Mouse (Mus musculus) stomach, postnatal 0 days (tissue): ENCODE measurements at regions not wholly inside any gene's neighbourhood (a gene's known extent, or its start where the extent isn't known, plus 50 kb on each side); places are given as distances from the start of the nearest gene placed in this dataset.

ENCODE experiments used
- CTCF ChIP-seq: IDR thresholded peaks from 2 replicates; pipeline ENCODE4 v1.5.1; 2016; ENCODE audit warnings: antibody characterized with exemption, low read depth, mild to moderate bottlenecking, moderate library complexity
- EP300 ChIP-seq: optimal IDR thresholded peaks from 2 replicates; pipeline ENCODE3; 2016; ENCODE audit warnings: antibody characterized with exemption

- no peak for TF ChIP-seq CTCF
- no peak for TF ChIP-seq EP300
Measured at GRCm38 (mm10) chr10:17434098-17434497, 288.9 kb upstream of the Cited2 start.
